Mouse (Mus musculus): Measurements from ENCODE around the gene Uvssa.

- TF ChIP-seq GATA1 (IDR thresholded peaks at IDR 0.05; ENCODE audit: low read length) (no peak), TAL1 (IDR thresholded peaks at IDR 0.05; ENCODE audit: low read length) (no peak)
These were observed 37.2 kb upstream of the Uvssa start for GRCm38 (mm10) chr5:33341165-33341564.
